Mouse (Mus musculus): Measurements from ENCODE around the gene Yif1b. TPM values are rescaled to one million over a fixed set of nuclear protein-coding genes. Genes with fewer than 3 reads are reported as not detected.
"Not testable (repeated sequence)": the region's sequence is repeated elsewhere in the genome, so short reads cannot be mapped to it uniquely, and the experiment has no call there.

The Yif1b gene
- 76.3 and 81.0 TPM in 2 replicates for polyA plus RNA-seq (2015; fragmentation: Nextera tagmentation; extraction: Ambion mirVana)

DNA sequence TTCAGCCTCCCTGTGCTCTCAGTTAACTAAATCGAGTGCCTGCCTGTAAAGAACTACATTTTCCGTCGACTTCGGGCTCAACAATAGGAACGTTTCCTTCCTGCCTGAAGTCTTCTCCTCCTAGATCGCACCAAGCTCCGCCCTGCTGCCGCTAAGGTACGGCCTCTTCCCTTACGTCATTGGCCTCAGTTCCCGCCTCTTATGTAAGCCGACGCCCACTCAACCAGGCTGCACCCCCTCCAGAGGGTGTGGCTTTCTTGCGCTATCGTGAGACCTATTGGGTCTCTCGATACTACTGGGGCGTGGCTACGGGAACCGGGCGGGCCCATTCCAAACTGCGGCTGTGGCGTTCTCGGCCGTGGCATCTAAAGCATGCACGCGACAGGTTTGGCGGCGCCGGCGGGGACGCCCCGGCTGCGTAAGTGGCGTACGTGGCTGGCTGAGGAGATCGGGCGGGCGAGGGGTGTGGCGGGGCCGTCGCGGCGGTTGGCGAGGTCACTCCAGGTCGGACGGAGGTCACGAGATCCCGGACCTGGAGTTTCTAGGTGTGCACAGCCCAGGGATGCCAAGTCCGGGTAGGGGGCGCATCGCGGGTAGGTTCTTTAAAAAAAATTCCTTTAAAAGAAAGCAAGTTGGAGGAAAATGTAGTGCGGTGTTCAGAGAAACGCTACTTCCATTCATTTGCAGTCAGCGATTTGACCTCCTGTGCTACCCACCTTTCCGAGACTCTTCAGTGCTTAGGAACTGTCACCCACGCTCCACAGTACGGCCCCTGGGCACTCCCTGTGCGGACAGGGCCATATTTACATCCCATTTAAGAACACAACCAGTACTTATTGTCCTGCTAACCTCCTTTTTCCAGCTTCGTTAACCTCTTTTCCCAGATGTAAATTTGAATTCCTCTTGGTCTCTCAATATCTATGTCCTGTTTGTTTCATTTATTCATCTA, at the start of gene Yif1b:
Gene Yif1b (plus strand): TSS at position 311 of the 949 bp plus-strand sequence.
- WGBS = under 1% methylated on average over 60 of the region's 60 CpGs
- H3K9me3 ChIP-seq (ENCODE audit: control insufficient read depth, low read length) = no peaks in the 10 kb centered on the region; the same call in 1 of the 2 replicates
- peak within 1 kb of the TSS; percentile 75 for H3K4me3 ChIP-seq (replicated peaks; ENCODE audit: low read length)
- peak within 1 kb of the TSS; percentile 95 for H3K4me2 ChIP-seq (ENCODE audit: low read length)
- no peaks in the 10 kb centered on the region for H3K36me3 ChIP-seq (ENCODE audit: control insufficient read depth, insufficient read depth)
- peaks cover 2% of the 10 kb centered on the region; the same call in 1 of the 2 replicates for H3K27me3 ChIP-seq (replicated peaks; ENCODE audit: control insufficient read depth, insufficient read depth, low read length)
- ATAC-seq = peak; percentile 99
- H3K9ac ChIP-seq (replicated peaks; ENCODE audit: low read depth, low read length) = peak within 1 kb of the TSS; percentile 77
- peak within 1 kb of the TSS; percentile 87 for H3K27ac ChIP-seq (ENCODE audit: low read length)
- peaks cover 9% of the 10 kb centered on the region for H3K4me1 ChIP-seq (replicated peaks; ENCODE audit: control insufficient read depth, insufficient read depth, low read length)

- not testable (repeated sequence) for H3K9me3 ChIP-seq (ENCODE audit: control insufficient read depth, low read length); H3K27me3 ChIP-seq (replicated peaks; ENCODE audit: control insufficient read depth, insufficient read depth, low read length); H3K9ac ChIP-seq (replicated peaks; ENCODE audit: low read depth, low read length); H3K4me2 ChIP-seq (ENCODE audit: low read length); ATAC-seq; H3K36me3 ChIP-seq (ENCODE audit: control insufficient read depth, insufficient read depth); H3K27ac ChIP-seq (ENCODE audit: low read length); H3K4me3 ChIP-seq (replicated peaks; ENCODE audit: low read length); H3K4me1 ChIP-seq (replicated peaks; ENCODE audit: control insufficient read depth, insufficient read depth, low read length)
- WGBS = 85% methylated on average over 1 of the region's 1 CpGs
Measured at GRCm38 (mm10) chr7:29194230-29194629, 43.9 kb upstream of the Yif1b start.

DNA sequence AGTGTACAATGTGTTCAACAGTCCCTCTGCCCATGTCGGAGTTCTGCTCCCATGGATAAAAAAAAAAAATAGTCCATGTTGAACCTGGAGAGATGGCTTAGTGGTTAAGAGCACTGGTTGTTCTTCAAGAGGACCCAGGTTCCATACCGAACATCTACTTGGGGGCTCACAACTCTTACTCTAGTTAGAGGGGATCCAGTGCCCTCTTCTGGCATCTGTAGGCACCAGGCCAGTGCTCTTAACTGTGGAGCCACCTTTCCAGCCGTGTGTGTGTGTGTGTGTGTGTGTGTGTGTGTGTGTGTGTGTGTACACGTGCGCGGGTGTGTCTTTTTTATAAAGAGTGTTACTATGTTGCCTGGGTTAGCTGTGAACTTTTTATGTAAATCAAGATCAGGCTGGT, 35.6 kb upstream of the Yif1b start:
- no peak overlapping the region for H3K4me3 ChIP-seq (replicated peaks; ENCODE audit: low read length)
- H3K36me3 ChIP-seq (ENCODE audit: control insufficient read depth, insufficient read depth) = no peaks in the 10 kb centered on the region
- 80% methylated on average over 6 of the region's 6 CpGs for WGBS
- no peaks in the 10 kb centered on the region for H3K9me3 ChIP-seq (ENCODE audit: control insufficient read depth, low read length)
- H3K27ac ChIP-seq (ENCODE audit: low read length) = no peak overlapping the region
- H3K27me3 ChIP-seq (replicated peaks; ENCODE audit: control insufficient read depth, insufficient read depth, low read length) = no peaks in the 10 kb centered on the region
- H3K4me1 ChIP-seq (replicated peaks; ENCODE audit: control insufficient read depth, insufficient read depth, low read length) = no peaks in the 10 kb centered on the region
- H3K4me2 ChIP-seq (ENCODE audit: low read length) = no peak overlapping the region
- ATAC-seq = no peak
- no peak overlapping the region for H3K9ac ChIP-seq (replicated peaks; ENCODE audit: low read depth, low read length)

GRCm38 (mm10) chr7:29211013-29211412, 27.1 kb upstream of the Yif1b start:
- Histone ChIP-seq H3K27me3 (replicated peaks; ENCODE audit: control insufficient read depth, insufficient read depth, low read length) (0 out of 2 replicates have a peak, but pooled peaks cover 11% of the 10 kb centered on the region), H3K4me2 (ENCODE audit: low read length) (peak overlapping the region; percentile 39)
- not testable (repeated sequence) for H3K9ac ChIP-seq (replicated peaks; ENCODE audit: low read depth, low read length); ATAC-seq; H3K9me3 ChIP-seq (ENCODE audit: control insufficient read depth, low read length); H3K4me1 ChIP-seq (replicated peaks; ENCODE audit: control insufficient read depth, insufficient read depth, low read length); H3K36me3 ChIP-seq (ENCODE audit: control insufficient read depth, insufficient read depth); H3K4me3 ChIP-seq (replicated peaks; ENCODE audit: low read length); H3K27ac ChIP-seq (ENCODE audit: low read length)
- 30% methylated on average over 15 of the region's 15 CpGs for WGBS

- Histone ChIP-seq H3K27me3 (replicated peaks; ENCODE audit: control insufficient read depth, insufficient read depth, low read length) (0 out of 2 replicates have a peak, but pooled peaks cover 11% of the 10 kb centered on the region), H3K27ac (ENCODE audit: low read length) (no peak overlapping the region), H3K4me2 (ENCODE audit: low read length) (peak overlapping the region; percentile 39), H3K36me3 (ENCODE audit: control insufficient read depth, insufficient read depth) (no peaks in the 10 kb centered on the region), H3K4me1 (replicated peaks; ENCODE audit: control insufficient read depth, insufficient read depth, low read length) (peaks cover 6% of the 10 kb centered on the region; the same call in 1 of the 2 replicates), H3K4me3 (replicated peaks; ENCODE audit: low read length) (peak overlapping the region; percentile 20), H3K9me3 (ENCODE audit: control insufficient read depth, low read length) (no peaks in the 10 kb centered on the region), H3K9ac (replicated peaks; ENCODE audit: low read depth, low read length) (no peak overlapping the region)
- 7% methylated on average over 34 of the region's 34 CpGs for WGBS
- ATAC-seq = peak; percentile 34; the same call in 1 of the 2 replicates
Measured at GRCm38 (mm10) chr7:29211415-29212198, 26.5 kb upstream of the Yif1b start.

- Histone ChIP-seq H3K36me3 (ENCODE audit: control insufficient read depth, insufficient read depth) (no peaks in the 10 kb centered on the region), H3K27me3 (replicated peaks; ENCODE audit: control insufficient read depth, insufficient read depth, low read length) (0 out of 2 replicates have a peak, but pooled peaks cover 11% of the 10 kb centered on the region), H3K27ac (ENCODE audit: low read length) (no peak overlapping the region), H3K4me3 (replicated peaks; ENCODE audit: low read length) (no peak overlapping the region), H3K9me3 (ENCODE audit: control insufficient read depth, low read length) (no peaks in the 10 kb centered on the region), H3K4me1 (replicated peaks; ENCODE audit: control insufficient read depth, insufficient read depth, low read length) (peaks cover 6% of the 10 kb centered on the region; the same call in 1 of the 2 replicates), H3K4me2 (ENCODE audit: low read length) (no peak overlapping the region; the same call in 1 of the 2 replicates), H3K9ac (replicated peaks; ENCODE audit: low read depth, low read length) (no peak overlapping the region)
- ATAC-seq = no peak
- 17% methylated on average over 26 of the region's 26 CpGs for WGBS
Measured at GRCm38 (mm10) chr7:29212199-29212765, 25.8 kb upstream of the Yif1b start.

DNA sequence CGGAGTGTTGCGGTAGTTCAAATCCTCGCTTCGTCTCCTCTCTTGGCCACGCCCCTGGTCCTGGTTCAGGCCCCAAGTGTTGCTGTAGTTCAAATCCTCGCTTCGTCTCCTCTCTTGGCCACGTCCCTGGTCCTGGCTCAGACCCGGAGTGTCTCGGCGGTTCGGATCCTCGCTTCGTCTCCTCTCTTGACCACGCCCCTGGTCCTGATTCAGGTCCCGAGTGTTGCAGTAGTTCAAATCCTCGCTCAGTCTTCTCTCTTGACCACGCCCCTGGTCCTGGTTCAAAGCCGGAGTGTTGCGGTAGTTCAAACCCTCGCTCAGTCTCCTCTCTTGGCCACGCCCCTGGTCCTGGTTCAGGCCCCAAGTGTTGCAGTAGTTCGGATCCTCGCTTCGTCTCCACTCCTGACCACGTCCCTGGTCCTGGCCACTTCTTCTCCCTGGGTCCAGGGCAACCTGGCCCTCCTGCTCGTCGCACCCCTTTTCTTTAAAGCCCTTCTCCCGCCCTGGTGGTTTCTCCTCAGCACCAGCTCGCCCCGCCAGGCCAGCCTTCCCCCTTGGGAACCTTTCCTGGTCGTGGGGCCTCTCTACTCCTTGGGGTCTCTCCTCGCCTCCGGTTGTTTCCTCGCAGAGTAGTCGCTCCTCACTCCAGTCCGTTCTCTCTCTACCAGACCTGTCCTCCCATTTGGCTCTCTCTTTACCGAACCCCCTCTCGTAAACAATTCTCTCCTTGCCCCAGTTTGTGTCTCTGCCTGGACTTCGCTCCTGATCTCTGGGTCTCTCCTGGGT, 25.2 kb upstream of the Yif1b start:
- H3K36me3 ChIP-seq (ENCODE audit: control insufficient read depth, insufficient read depth); H3K9me3 ChIP-seq (ENCODE audit: control insufficient read depth, low read length); H3K27ac ChIP-seq (ENCODE audit: low read length); H3K4me1 ChIP-seq (replicated peaks; ENCODE audit: control insufficient read depth, insufficient read depth, low read length); H3K9ac ChIP-seq (replicated peaks; ENCODE audit: low read depth, low read length): not testable (repeated sequence)
- WGBS = 16% methylated on average over 40 of the region's 40 CpGs
- Histone ChIP-seq H3K4me2 (ENCODE audit: low read length) (peak overlapping the region; percentile 49), H3K27me3 (replicated peaks; ENCODE audit: control insufficient read depth, insufficient read depth, low read length) (0 out of 2 replicates have a peak, but pooled peaks cover 11% of the 10 kb centered on the region), H3K4me3 (replicated peaks; ENCODE audit: low read length) (peak overlapping the region; percentile 30)
- ATAC-seq = 0 out of 2 replicates have a peak, but pooled peaks have one; percentile 25

- Histone ChIP-seq H3K27ac (ENCODE audit: low read length) (no peak within 1 kb of the TSS), H3K27me3 (replicated peaks; ENCODE audit: control insufficient read depth, insufficient read depth, low read length) (0 out of 2 replicates have a peak, but pooled peaks cover 11% of the 10 kb centered on the region), H3K36me3 (ENCODE audit: control insufficient read depth, insufficient read depth) (no peaks in the 10 kb centered on the region), H3K4me2 (ENCODE audit: low read length) (peak within 1 kb of the TSS; percentile 49), H3K4me3 (replicated peaks; ENCODE audit: low read length) (peak within 1 kb of the TSS; percentile 30), H3K4me1 (replicated peaks; ENCODE audit: control insufficient read depth, insufficient read depth, low read length) (peaks cover 6% of the 10 kb centered on the region; the same call in 1 of the 2 replicates), H3K9ac (replicated peaks; ENCODE audit: low read depth, low read length) (no peak within 1 kb of the TSS; the same call in 1 of the 2 replicates), H3K9me3 (ENCODE audit: control insufficient read depth, low read length) (no peaks in the 10 kb centered on the region)
- peak; percentile 77 for ATAC-seq
- WGBS = 2% methylated on average over 20 of the region's 20 CpGs
Measured at GRCm38 (mm10) chr7:29213675-29214082, 24.4 kb upstream of the Yif1b start, which contains the start of gene Catsperg1. Gene Catsperg1 (minus strand): TSS chr7:29214035.
